Mouse (Mus musculus) lung, embryonic 16.5 days (tissue): ENCODE results near the gene Vipr2. TPM values are rescaled to one million over a fixed set of nuclear protein-coding genes. Genes with fewer than 3 reads are reported as not detected.

ENCODE experiments used
- ATAC-seq: fragments of 200-750 bp; cut with Nextera tagmentation; 2 replicates; pipeline ENCODE4 v1.8.0; 2017; ENCODE audit warnings: low read depth, mild to moderate bottlenecking, moderate library complexity
- H3K27ac ChIP-seq: fragments of 300-500 bp; sonication (generic); 2 replicates; pipeline ENCODE4 v1.5.1; 2014; ENCODE audit warnings: mild to moderate bottlenecking, control low read depth, low read length
- H3K27me3 ChIP-seq: fragments of 300-500 bp; sonication (generic); 2 replicates; pipeline ENCODE4 v1.6.1; 2014; ENCODE audit warnings: low read depth, low read length, mixed read lengths; ENCODE audit not compliant: control insufficient read depth, insufficient read depth
- H3K36me3 ChIP-seq: fragments of 300-500 bp; sonication (generic); 2 replicates; pipeline ENCODE4 v1.6.1; 2014; ENCODE audit warnings: low read length; ENCODE audit not compliant: control insufficient read depth, insufficient read depth
- H3K4me1 ChIP-seq: fragments of 300-500 bp; sonication (generic); replicated peaks from 2 replicates; pipeline ENCODE4 v1.6.1; 2014; ENCODE audit warnings: low read length, mixed read lengths; ENCODE audit not compliant: control insufficient read depth, insufficient read depth
- H3K4me2 ChIP-seq: fragments of 300-500 bp; sonication (generic); 2 replicates; pipeline ENCODE4 v1.6.1; 2014; ENCODE audit warnings: low read depth, low read length, control low read depth
- H3K4me3 ChIP-seq: fragments of 300-500 bp; sonication (generic); 2 replicates; pipeline ENCODE4 v1.5.1; 2014; ENCODE audit warnings: mild to moderate bottlenecking, low read length, control low read depth
- H3K9ac ChIP-seq: fragments of 300-500 bp; sonication (generic); 2 replicates; pipeline ENCODE4 v1.6.1; 2014; ENCODE audit warnings: low read length, control low read depth
- H3K9me3 ChIP-seq: fragments of 300-500 bp; sonication (generic); 2 replicates; pipeline ENCODE4 v1.6.1; 2016; ENCODE audit warnings: low read length; ENCODE audit not compliant: control insufficient read depth
- WGBS: fragments of 180-500 bp; shearing (Covaris S2); extraction: QIAGEN DNeasy Blood & Tissue Kit; methylation state at CpG from one replicate; pipeline ENCODE4 v1.1.7; 2014; 5-methylcytosine and 5-hydroxymethylcytosine counted together
- polyA plus RNA-seq: library from polyadenylated mRNA; unstranded; fragments of >200 nt; fragmentation: Nextera tagmentation; extraction: Ambion mirVana; gene quantifications from 2 replicates; pipeline ENCODE4 v1.2.1, GENCODE M21; 2015

The Vipr2 gene
- polyA plus RNA-seq, 1 experiment from 2014 or later = 2.9 TPM

- Histone ChIP-seq H3K9me3 (no peaks in the 10 kb centered on the region), H3K27ac (no peak overlapping the region), H3K36me3 (no peaks in the 10 kb centered on the region), H3K4me2 (no peak overlapping the region), H3K4me1 (no peaks in the 10 kb centered on the region), H3K27me3 (no peaks in the 10 kb centered on the region), H3K4me3 (no peak overlapping the region), H3K9ac (no peak overlapping the region)
- 60% methylated on average over 3 of the region's 3 CpGs for WGBS
- ATAC-seq = no peak
These were observed 12.3 kb downstream of the Vipr2 start for GRCm38 (mm10) chr12:116089836-116090235.

- Histone ChIP-seq H3K4me2 (no peak overlapping the region), H3K27ac (no peak overlapping the region), H3K4me3 (no peak overlapping the region), H3K9me3 (no peaks in the 10 kb centered on the region), H3K9ac (no peak overlapping the region), H3K4me1 (peaks cover 2% of the 10 kb centered on the region; the same call in 1 of the 2 replicates), H3K27me3 (no peaks in the 10 kb centered on the region), H3K36me3 (no peaks in the 10 kb centered on the region)
- 76% methylated on average over 14 of the region's 14 CpGs for WGBS
- ATAC-seq = no peak
These were observed 17.4 kb downstream of the Vipr2 start for GRCm38 (mm10) chr12:116094765-116095555.

- no peaks in the 10 kb centered on the region for H3K9me3 ChIP-seq
- 42% methylated on average over 3 of the region's 3 CpGs for WGBS
- H3K4me1 ChIP-seq = peaks cover 2% of the 10 kb centered on the region; the same call in 1 of the 2 replicates
- H3K4me2 ChIP-seq = no peak overlapping the region
- H3K36me3 ChIP-seq = no peaks in the 10 kb centered on the region
- no peak overlapping the region for H3K4me3 ChIP-seq
- H3K27me3 ChIP-seq = no peaks in the 10 kb centered on the region
- H3K9ac ChIP-seq = no peak overlapping the region
- 0 out of 2 replicates have a peak, but pooled peaks have one; percentile 38 for ATAC-seq
- H3K27ac ChIP-seq = no peak overlapping the region
These were observed 18.9 kb downstream of the Vipr2 start for GRCm38 (mm10) chr12:116096361-116096904.

GRCm38 (mm10) chr12:116097166-116097565 lies 19.6 kb downstream of the Vipr2 start:
- Histone ChIP-seq H3K4me3 (no peak overlapping the region), H3K27me3 (no peaks in the 10 kb centered on the region), H3K4me1 (peaks cover 2% of the 10 kb centered on the region; the same call in 1 of the 2 replicates), H3K9ac (no peak overlapping the region), H3K27ac (no peak overlapping the region), H3K9me3 (no peaks in the 10 kb centered on the region), H3K36me3 (no peaks in the 10 kb centered on the region), H3K4me2 (no peak overlapping the region)
- no peak for ATAC-seq
- WGBS = 84% methylated on average over 8 of the region's 8 CpGs

GRCm38 (mm10) chr12:116101945-116102344 lies 24.4 kb downstream of the Vipr2 start:
- Histone ChIP-seq H3K9ac (no peak overlapping the region), H3K36me3 (no peaks in the 10 kb centered on the region), H3K27ac (no peak overlapping the region), H3K4me2 (no peak overlapping the region), H3K27me3 (no peaks in the 10 kb centered on the region), H3K4me1 (no peaks in the 10 kb centered on the region), H3K4me3 (no peak overlapping the region), H3K9me3 (no peaks in the 10 kb centered on the region)
- WGBS = 83% methylated on average over 2 of the region's 2 CpGs
- ATAC-seq = no peak

GRCm38 (mm10) chr12:116109451-116110353 lies 32.2 kb downstream of the Vipr2 start:
- Histone ChIP-seq H3K4me3 (no peak overlapping the region), H3K9ac (no peak overlapping the region)

GRCm38 (mm10) chr12:116111007-116111694 lies 33.6 kb downstream of the Vipr2 start:
- 43% methylated on average over 7 of the region's 7 CpGs for WGBS
- Histone ChIP-seq H3K4me2 (no peak overlapping the region), H3K4me1 (no peaks in the 10 kb centered on the region), H3K9me3 (peaks cover 4% of the 10 kb centered on the region; the same call in 1 of the 2 replicates), H3K4me3 (no peak overlapping the region), H3K9ac (no peak overlapping the region), H3K36me3 (no peaks in the 10 kb centered on the region), H3K27ac (peak overlapping the region; percentile 58), H3K27me3 (no peaks in the 10 kb centered on the region)
- ATAC-seq = peak; percentile 84

More at GRCm38 (mm10) chr12:116109451-116110353, 32.2 kb downstream of the Vipr2 start:
- Histone ChIP-seq H3K36me3 (no peaks in the 10 kb centered on the region), H3K4me2 (no peak overlapping the region), H3K27ac (peak overlapping the region; percentile 41), H3K9me3 (peaks cover 4% of the 10 kb centered on the region; the same call in 1 of the 2 replicates), H3K27me3 (no peaks in the 10 kb centered on the region), H3K4me1 (no peaks in the 10 kb centered on the region)
- WGBS = 54% methylated on average over 9 of the region's 9 CpGs
- peak; percentile 91 for ATAC-seq

- Histone ChIP-seq H3K27me3 (no peaks in the 10 kb centered on the region), H3K4me3 (no peak overlapping the region), H3K4me1 (no peaks in the 10 kb centered on the region), H3K4me2 (no peak overlapping the region), H3K9ac (no peak overlapping the region), H3K9me3 (no peaks in the 10 kb centered on the region), H3K36me3 (no peaks in the 10 kb centered on the region), H3K27ac (no peak overlapping the region)
- no peak for ATAC-seq
- WGBS = 72% methylated on average over 2 of the region's 2 CpGs
These were observed 38.3 kb downstream of the Vipr2 start for GRCm38 (mm10) chr12:116115781-116116180.
